Mouse (Mus musculus) granulocyte monocyte progenitor cell, adult 5-6 weeks (primary cell): ENCODE data around the gene Zfp879. TPM values are rescaled to one million over a fixed set of nuclear protein-coding genes. Genes with fewer than 3 reads are reported as not detected.

Experiments used
- total RNA-seq, 2 experiments: library from RNA; stranded (forward) in 1 of 2; stranded (reverse) in 1 of 2; fragments of 200-712, 200-1000 nt in 1 of 2; fragments of >200 nt in 1 of 2; fragmentation: Nextera tagmentation in 1 of 2; gene quantifications; 2 replicates each; pipeline ENCODE4 v1.2.3; 2014 to 2017

Zfp879 gene
- total RNA-seq, 2 experiments from 2014 or later: 0.77 TPM; not detected in 1

Other genes starting within 250 kb of the Zfp879 start
- not detected in 2 replicates for gene Adamts2, start 239.5 kb downstream of the Zfp879 start, total RNA-seq (2014; fragmentation: Nextera tagmentation)
- gene Adamts2, start 239.5 kb downstream of the Zfp879 start, total RNA-seq (2017): not detected in 2 replicates
- gene Zfp354c, start 13.8 kb downstream of the Zfp879 start, total RNA-seq (2014; fragmentation: Nextera tagmentation): 0.15 and 2.3 TPM in 2 replicates
- gene Zfp354c, start 13.8 kb downstream of the Zfp879 start, total RNA-seq (2017): 0.60 and 1.4 TPM in 2 replicates
- gene Grm6, start 9.1 kb upstream of the Zfp879 start, total RNA-seq (2014; fragmentation: Nextera tagmentation): not detected in 2 replicates
- not detected in 2 replicates for gene Grm6, start 9.1 kb upstream of the Zfp879 start, total RNA-seq (2017)
- gene Zfp454, start 46.1 kb upstream of the Zfp879 start, total RNA-seq (2014; fragmentation: Nextera tagmentation): not detected in 2 replicates
- not detected in 2 replicates for gene Zfp454, start 46.1 kb upstream of the Zfp879 start, total RNA-seq (2017)
- gene Zfp2, start 74.6 kb upstream of the Zfp879 start, total RNA-seq (2014; fragmentation: Nextera tagmentation): 2.4 and 4.0 TPM in 2 replicates
- gene Zfp2, start 74.6 kb upstream of the Zfp879 start, total RNA-seq (2017): 1.3 and 2.0 TPM in 2 replicates
- gene Zfp354b, start 90.1 kb upstream of the Zfp879 start, total RNA-seq (2014; fragmentation: Nextera tagmentation): not detected in 2 replicates
- gene Zfp354b, start 90.1 kb upstream of the Zfp879 start, total RNA-seq (2017): 0.34 TPM in 1 of 2 replicates, not detected in the other
- not detected in 2 replicates for gene 4933414I15Rik, start 102.2 kb upstream of the Zfp879 start, total RNA-seq (2014; fragmentation: Nextera tagmentation)
- not detected in 2 replicates for gene 4933414I15Rik, start 102.2 kb upstream of the Zfp879 start, total RNA-seq (2017)
- not detected in 2 replicates for gene Prop1, start 112.2 kb upstream of the Zfp879 start, total RNA-seq (2014; fragmentation: Nextera tagmentation)
- not detected in 2 replicates for gene Prop1, start 112.2 kb upstream of the Zfp879 start, total RNA-seq (2017)
- gene Olfr1378, start 125.0 kb upstream of the Zfp879 start, total RNA-seq (2014; fragmentation: Nextera tagmentation): not detected in 2 replicates
- not detected in 2 replicates for gene Olfr1378, start 125.0 kb upstream of the Zfp879 start, total RNA-seq (2017)
- gene Olfr1377, start 140.4 kb upstream of the Zfp879 start, total RNA-seq (2014; fragmentation: Nextera tagmentation): not detected in 2 replicates
- not detected in 2 replicates for gene Olfr1377, start 140.4 kb upstream of the Zfp879 start, total RNA-seq (2017)
- not detected in 2 replicates for gene Olfr51, start 162.0 kb upstream of the Zfp879 start, total RNA-seq (2014; fragmentation: Nextera tagmentation)
- not detected in 2 replicates for gene Olfr51, start 162.0 kb upstream of the Zfp879 start, total RNA-seq (2017)
- gene Olfr54, start 172.7 kb upstream of the Zfp879 start, total RNA-seq (2014; fragmentation: Nextera tagmentation): not detected in 2 replicates
- not detected in 2 replicates for gene Olfr54, start 172.7 kb upstream of the Zfp879 start, total RNA-seq (2017)
- not detected in 2 replicates for gene Olfr1375, start 206.6 kb upstream of the Zfp879 start, total RNA-seq (2014; fragmentation: Nextera tagmentation)
- not detected in 2 replicates for gene Olfr1375, start 206.6 kb upstream of the Zfp879 start, total RNA-seq (2017)
- 0.83 TPM in 1 of 2 replicates, not detected in the other for gene Zfp354a, start 217.7 kb upstream of the Zfp879 start, total RNA-seq (2014; fragmentation: Nextera tagmentation)
- not detected in 2 replicates for gene Zfp354a, start 217.7 kb upstream of the Zfp879 start, total RNA-seq (2017)